Mouse (Mus musculus): ENCODE measurements around the gene Metap1. TPM values are rescaled to one million over a fixed set of nuclear protein-coding genes. Genes with fewer than 3 reads are reported as not detected.

Gene Metap1
- total RNA-seq, 4 experiments from 2014 or later = 38.3 to 41.3 (median 40.2) TPM

GRCm38 (mm10) chr3:138452169-138452568 is 37.1 kb downstream of the Metap1 start:
- DNase-seq (ENCODE audit: low spot score) = no peak

GRCm38 (mm10) chr3:138448077-138448860 is 41.0 kb downstream of the Metap1 start:
- no peak for DNase-seq (ENCODE audit: low spot score)

GRCm38 (mm10) chr3:138443465-138443771 is 45.9 kb downstream of the Metap1 start:
- DNase-seq (ENCODE audit: low spot score) = no peak

DNA sequence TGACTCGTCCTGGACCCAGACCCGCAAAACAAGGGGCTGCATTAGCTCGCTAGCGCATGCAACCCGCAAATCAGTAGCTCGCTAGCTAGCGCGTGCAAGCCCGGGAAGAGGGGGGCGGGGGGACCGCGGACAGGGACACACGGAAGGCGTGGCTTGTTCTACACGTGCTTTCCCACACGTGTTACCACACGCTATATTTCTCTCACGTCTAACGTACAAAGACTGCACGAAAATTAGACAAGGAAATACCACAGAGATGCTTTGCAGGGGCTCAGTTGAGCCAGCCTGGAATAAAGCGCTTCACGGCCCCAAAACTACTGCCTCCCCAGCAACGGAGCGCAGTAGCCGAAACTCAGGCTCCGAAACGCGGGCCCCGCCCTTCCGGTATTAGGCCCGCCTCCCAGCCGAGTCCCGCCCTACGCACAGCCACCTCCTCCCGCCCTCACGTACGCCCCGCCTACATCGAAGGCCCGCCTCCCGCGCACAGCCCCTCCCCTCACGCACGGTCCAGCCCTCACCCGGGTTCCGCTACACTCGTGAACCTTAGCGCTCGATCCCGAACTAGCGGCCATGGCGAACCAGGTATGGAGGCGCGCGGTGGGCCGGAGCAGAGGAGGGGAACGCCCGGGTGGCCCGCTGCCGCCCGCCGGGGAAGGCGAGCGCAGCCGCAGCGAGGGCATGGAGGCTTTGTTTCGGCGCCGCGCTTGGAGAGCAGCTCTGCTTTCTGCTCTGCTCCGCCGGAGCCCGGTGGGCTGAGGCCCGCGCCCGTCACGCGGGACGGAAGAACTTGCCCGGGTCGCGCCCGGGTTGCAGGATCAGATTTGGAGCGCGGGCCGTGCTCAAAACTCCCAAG is 46.5 kb downstream of the Metap1 start, which contains the start of gene Adh5:
Gene Adh5 (plus strand): TSS at position 482 of the 853 bp plus-strand sequence.
- DNase-seq (ENCODE audit: low spot score) = peak; percentile 91

DNA sequence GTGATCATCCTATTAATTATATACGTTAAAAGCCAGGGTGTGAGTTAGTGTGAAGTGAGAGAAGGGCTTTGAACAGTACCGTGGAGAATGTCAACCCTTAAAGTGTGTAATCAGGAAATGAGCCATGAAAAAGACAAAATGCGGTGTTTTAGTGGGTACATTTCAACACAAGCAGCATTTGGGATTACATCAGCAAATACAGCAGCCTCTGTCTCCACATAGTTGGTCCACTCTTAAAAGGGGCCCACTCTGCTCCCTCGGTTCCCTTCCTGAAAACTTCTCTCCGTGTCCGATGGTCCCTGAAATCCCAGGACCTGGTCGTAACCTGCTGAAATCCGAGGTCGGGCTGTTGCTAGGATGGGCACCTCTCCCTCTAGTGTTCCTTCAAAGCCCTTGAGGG is 47.1 kb downstream of the Metap1 start:
- no peak for DNase-seq (ENCODE audit: low spot score)

- no peak for DNase-seq (ENCODE audit: low spot score)
Observed at GRCm38 (mm10) chr3:138438716-138439115, 50.6 kb downstream of the Metap1 start.

DNA sequence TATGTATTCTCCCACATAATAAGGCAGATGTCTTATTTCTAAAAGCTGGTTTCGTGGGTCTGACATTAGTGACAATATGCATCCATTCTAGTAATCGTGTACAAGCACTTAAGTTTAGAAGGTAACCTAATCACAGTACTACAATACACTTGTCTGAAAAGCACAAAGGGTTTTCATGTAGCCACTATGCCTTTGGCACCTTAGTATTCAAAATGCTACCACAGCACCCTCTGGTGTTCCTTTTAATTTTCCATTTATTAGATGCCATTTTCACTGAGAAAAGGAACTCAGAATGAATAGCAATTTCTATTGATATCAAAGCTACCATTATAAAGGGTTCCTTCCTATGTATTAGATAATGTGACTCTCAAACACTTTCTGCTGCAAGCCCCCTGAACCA is 57.5 kb downstream of the Metap1 start:
- peak; percentile 49 for DNase-seq (ENCODE audit: low spot score)

DNA sequence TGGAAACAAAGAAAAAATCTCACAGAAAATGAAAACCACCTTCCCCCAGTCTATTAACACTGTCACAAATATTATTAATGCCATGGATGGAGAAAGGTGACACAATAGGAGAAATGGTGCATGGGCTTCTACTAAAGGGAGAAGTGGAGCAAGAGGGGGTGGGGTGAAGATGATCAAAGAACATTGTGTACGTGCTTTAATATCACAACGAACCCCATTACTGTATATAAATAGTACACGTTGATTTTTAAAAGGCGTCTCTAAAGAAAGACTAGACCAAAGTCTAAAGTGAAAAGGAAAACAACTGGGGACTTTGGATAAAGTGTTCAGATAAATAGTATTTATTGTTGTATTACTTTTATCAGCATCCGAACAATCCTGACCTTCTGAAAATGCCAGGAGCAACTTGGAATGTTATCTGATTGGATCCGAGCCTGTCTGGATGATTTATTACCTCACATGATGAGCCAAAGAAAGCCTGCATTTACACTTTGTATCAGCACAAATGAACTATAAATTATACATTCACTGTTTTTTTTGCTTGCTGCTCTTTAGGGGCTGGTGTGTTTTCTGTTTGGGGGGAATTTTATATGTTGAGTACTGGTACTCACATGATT is 58.8 kb downstream of the Metap1 start:
- DNase-seq (ENCODE audit: low spot score) = no peak

- DNase-seq (ENCODE audit: low spot score) = no peak
Observed at GRCm38 (mm10) chr3:138424247-138424646, 65.1 kb downstream of the Metap1 start.

- DNase-seq (ENCODE audit: low spot score) = no peak
Observed at GRCm38 (mm10) chr3:138423664-138424063, 65.7 kb downstream of the Metap1 start.

DNA sequence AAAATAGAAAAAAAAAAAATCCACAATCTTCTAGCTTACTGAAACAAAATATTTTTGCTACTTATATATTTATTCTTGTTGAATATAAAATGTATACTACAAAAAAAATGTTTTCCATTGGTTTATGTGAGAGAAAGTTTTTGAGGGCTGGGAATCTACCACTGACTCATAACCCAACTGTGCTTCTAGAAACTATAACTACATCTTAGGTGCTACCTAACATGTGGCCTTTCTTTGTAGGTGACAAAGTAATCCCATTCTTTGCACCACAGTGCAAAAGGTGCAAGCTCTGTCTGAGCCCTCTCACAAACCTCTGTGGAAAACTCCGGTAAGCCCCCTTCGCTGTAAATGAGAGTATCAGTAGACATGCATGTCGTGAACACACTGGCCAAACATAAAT is 68.9 kb downstream of the Metap1 start:
- no peak for DNase-seq (ENCODE audit: low spot score)

DNA sequence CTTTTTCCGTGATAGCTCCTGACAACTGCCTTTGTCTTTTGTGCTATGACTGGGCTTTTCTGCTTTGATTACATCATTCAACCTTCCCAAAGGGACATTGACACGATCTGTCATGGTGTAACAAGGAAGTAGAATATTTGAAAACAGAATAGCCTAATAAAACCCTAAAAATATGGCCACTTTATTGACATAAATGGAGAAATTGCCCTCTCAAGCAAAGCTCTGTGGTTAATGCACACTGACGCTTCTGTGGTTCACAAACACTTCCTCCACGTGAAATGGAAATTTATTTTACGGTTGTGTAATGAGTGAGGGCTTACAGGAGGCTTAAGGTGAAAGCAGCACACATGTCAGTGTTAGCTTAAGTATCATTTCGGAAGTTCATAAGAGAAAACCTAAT is 69.9 kb downstream of the Metap1 start:
- DNase-seq (ENCODE audit: low spot score) = no peak

GRCm38 (mm10) chr3:138415121-138415690 is 74.1 kb downstream of the Metap1 start, which contains the start of gene Adh4:
Gene Adh4, plus strand, starts transcription at chr3:138415466.
- DNase-seq (ENCODE audit: low spot score) = no peak

DNA sequence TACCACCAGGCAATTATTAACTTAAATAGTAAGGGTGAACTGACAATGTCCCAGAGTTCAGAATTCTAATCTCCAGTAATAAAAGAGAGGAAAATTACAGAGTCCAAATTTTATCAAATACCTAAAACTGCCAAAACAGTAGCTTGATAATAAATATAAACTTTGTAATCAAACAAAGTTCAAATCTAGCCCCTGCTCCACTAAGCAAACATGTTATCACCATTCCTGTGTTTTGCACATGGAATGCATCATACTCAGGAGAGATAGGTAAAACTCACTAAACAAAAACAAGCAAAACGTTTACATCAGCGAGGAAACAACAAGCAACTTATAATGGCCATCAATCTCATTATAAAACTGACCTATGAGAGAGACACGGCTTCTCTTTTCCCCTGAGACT is 79.1 kb downstream of the Metap1 start:
- DNase-seq (ENCODE audit: low spot score) = no peak

DNA sequence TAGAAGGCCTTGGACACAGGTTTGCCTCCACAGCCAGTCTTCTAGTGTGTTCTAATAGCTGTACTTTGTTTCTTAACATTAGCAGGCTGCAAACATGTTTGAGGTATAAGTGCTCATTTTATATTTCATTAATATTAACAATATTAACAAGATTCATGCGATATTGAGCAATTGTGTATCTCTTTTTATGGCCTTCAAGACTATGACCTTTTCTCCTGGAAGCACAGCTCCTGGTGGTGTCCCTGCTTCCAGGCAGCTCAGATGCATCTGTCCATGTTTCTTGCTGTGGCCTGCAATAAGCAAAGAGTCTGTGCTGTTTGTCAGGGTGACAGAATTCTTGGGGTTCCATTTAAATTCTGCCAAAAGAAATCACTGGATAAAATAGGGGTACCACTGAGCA is 79.7 kb downstream of the Metap1 start:
- DNase-seq (ENCODE audit: low spot score) = no peak

Small RNA genes lying within 50 kb of the gene (microRNA-seq; reads per million reads assigned to microRNA genes)
- not detected for gene Mir1956

Other genes with a start within 250 kb of the Metap1 start
- gene Adh1, start 228.5 kb downstream of the Metap1 start, total RNA-seq (2022) = 10 to 100 TPM; 26.8 to 55.8 (median 33.1) TPM
- not detected for gene Adh6a, start 176.2 kb downstream of the Metap1 start, total RNA-seq (2022)
- gene Adh6b, start 147.7 kb downstream of the Metap1 start, total RNA-seq (2022) = 1 to 10 TPM; 1.2 to 2.7 (median 1.6) TPM
- not detected for gene Adh4, start 74.0 kb downstream of the Metap1 start, total RNA-seq (2022)
- gene Adh5, start 46.4 kb downstream of the Metap1 start, total RNA-seq (2022) = 10 to 100 TPM; 79.6 to 88.4 (median 83.5) TPM
- gene Eif4e, start 36.7 kb upstream of the Metap1 start, total RNA-seq (2022) = 100 to 1,000 TPM; 177 to 243 (median 205) TPM

Measured in heart, adult 8-10 months (tissue).